Mouse (Mus musculus) MEL (cell line): Measurements from ENCODE around the gene Cend1.

Experiments
- CHD1 ChIP-seq: IDR thresholded peaks from 2 replicates; pipeline ENCODE4 v1.6.1; 2012; ENCODE audit warnings: low read depth, mild to moderate bottlenecking, inconsistent platforms, low read length, improper control_type of control experiment
- CTCF ChIP-seq, 3 experiments: IDR thresholded peaks in 2 of 3; conservative IDR thresholded peaks in 1 of 3; 2 replicates each; pipeline ENCODE4 v1.5.1; 2011 to 2012; ENCODE audit warnings: low read length in 3 of 3, low read depth in 2 of 3, mild to moderate bottlenecking in 2 of 3, improper control_type of control experiment in 1 of 3, inconsistent platforms in 1 of 3, mixed read lengths in 1 of 3, moderate library complexity in 1 of 3; ENCODE audit not compliant: control insufficient read depth in 1 of 3, insufficient read depth in 1 of 3, poor library complexity in 1 of 3, severe bottlenecking in 1 of 3
- GATA1 ChIP-seq: IDR thresholded peaks from 2 replicates; pipeline ENCODE4 v1.6.1; 2011; ENCODE audit warnings: low read depth, low read length, improper control_type of control experiment
- POLR2A ChIP-seq, 2 experiments: IDR thresholded peaks; 2 replicates each; pipeline ENCODE4 v1.6.1; 2011 to 2012; ENCODE audit warnings: low read length in 2 of 2, mild to moderate bottlenecking in 2 of 2, control low read depth in 1 of 2, improper control_type of control experiment in 1 of 2, low read depth in 1 of 2, moderate library complexity in 1 of 2; ENCODE audit not compliant: control insufficient read depth in 1 of 2, insufficient read depth in 1 of 2, poor library complexity in 1 of 2
- RAD21 ChIP-seq: IDR thresholded peaks from 2 replicates; pipeline ENCODE4 v1.6.1; 2011; ENCODE audit warnings: mild to moderate bottlenecking, low read depth, low read length, improper control_type of control experiment
- RCOR1 ChIP-seq: IDR thresholded peaks from 2 replicates; pipeline ENCODE4 v1.6.1; 2012; ENCODE audit warnings: low read depth, mild to moderate bottlenecking, inconsistent platforms, low read length, improper control_type of control experiment
- USF1 ChIP-seq: IDR thresholded peaks from 2 replicates; pipeline ENCODE4 v1.6.1; 2014; ENCODE audit warnings: low read depth, mild to moderate bottlenecking, inconsistent platforms, low read length, improper control_type of control experiment, moderate library complexity
- ZC3H11A ChIP-seq: IDR thresholded peaks from 2 replicates; pipeline ENCODE4 v1.6.1; 2012; ENCODE audit warnings: low read depth, mild to moderate bottlenecking, inconsistent platforms, low read length, improper control_type of control experiment
- ZMIZ1 ChIP-seq: IDR thresholded peaks from 2 replicates; pipeline ENCODE4 v1.6.1; 2012; ENCODE audit warnings: low read depth, mild to moderate bottlenecking, inconsistent platforms, low read length, improper control_type of control experiment, moderate library complexity

DNA sequence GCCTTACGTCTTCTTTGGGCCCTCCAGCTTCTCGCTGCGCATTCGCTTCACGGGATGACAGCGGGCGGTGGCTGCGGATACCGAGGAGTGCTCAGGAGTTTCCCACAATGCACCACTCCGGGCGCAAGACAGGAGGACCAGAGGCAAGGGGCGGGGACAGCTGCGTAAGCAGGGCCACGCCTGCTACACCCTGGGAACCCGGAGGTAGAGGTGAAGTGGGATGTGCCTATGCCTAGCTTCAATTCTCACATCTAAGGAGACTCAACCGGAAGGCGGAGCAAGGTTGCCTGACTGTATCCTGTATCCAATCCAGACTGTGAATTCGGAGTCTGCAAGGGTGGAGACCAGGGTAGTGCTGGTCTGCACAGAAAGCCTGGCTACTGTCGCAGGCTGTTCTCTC is at the start of gene Cend1:
- TF ChIP-seq CTCF (IDR thresholded peaks at IDR 0.05 in 2 of 3, conservative IDR thresholded peaks at IDR 0.05 in 1 of 3; ENCODE audit: control insufficient read depth in 1 of 3, insufficient read depth in 1 of 3, low read depth in 2 of 3, low read length in 3 of 3, poor library complexity in 1 of 3, severe bottlenecking in 1 of 3) (no peak), USF1 (no peak), RAD21 (no peak), POLR2A (IDR thresholded peaks at IDR 0.05; ENCODE audit: control insufficient read depth in 1 of 2, insufficient read depth in 1 of 2, low read depth in 1 of 2, low read length in 2 of 2, poor library complexity in 1 of 2) (no peak), ZC3H11A (no peak), ZMIZ1 (no peak), GATA1 (no peak), CHD1 (no peak), RCOR1 (no peak)
